Mouse (Mus musculus): Measurements from ENCODE around the gene Rims3. TPM values are rescaled to one million over a fixed set of nuclear protein-coding genes. Genes with fewer than 3 reads are reported as not detected.

Gene Rims3
- polyA plus RNA-seq (2015; fragmentation: Nextera tagmentation; extraction: Ambion mirVana), result 18.8 and 23.3 TPM in 2 replicates

GRCm38 (mm10) chr4:120854588-120855319, at the start of gene Rims3:
Gene Rims3, plus strand, starts transcription at chr4:120854816.
- peak within 1 kb of the TSS; percentile 70 for H3K4me3 ChIP-seq (replicated peaks)
- 0 out of 2 replicates have a peak, but pooled peaks cover 4% of the 10 kb centered on the region for H3K27me3 ChIP-seq (replicated peaks)
- no peaks in the 10 kb centered on the region for H3K36me3 ChIP-seq
- 1% methylated on average over 53 of the region's 68 CpGs for WGBS
- H3K4me2 ChIP-seq, result peak within 1 kb of the TSS; percentile 79
- peak within 1 kb of the TSS; percentile 74 for H3K9ac ChIP-seq (replicated peaks)
- peak; percentile 85 for ATAC-seq (ENCODE audit: low FRiP score)
- peak within 1 kb of the TSS; percentile 42 for H3K27ac ChIP-seq (replicated peaks)
- H3K4me1 ChIP-seq, result peaks cover 20% of the 10 kb centered on the region
- H3K9me3 ChIP-seq (replicated peaks), result no peaks in the 10 kb centered on the region

- no peaks in the 10 kb centered on the region for H3K27me3 ChIP-seq (replicated peaks)
- no peak overlapping the region for H3K4me2 ChIP-seq
- peaks cover 8% of the 10 kb centered on the region for H3K4me1 ChIP-seq
- no peak overlapping the region for H3K9ac ChIP-seq (replicated peaks)
- H3K9me3 ChIP-seq (replicated peaks), result no peaks in the 10 kb centered on the region
- ATAC-seq (ENCODE audit: low FRiP score), result no peak
- no peak overlapping the region for H3K27ac ChIP-seq (replicated peaks)
- no peaks in the 10 kb centered on the region for H3K36me3 ChIP-seq
- no peak overlapping the region for H3K4me3 ChIP-seq (replicated peaks)
Measured at GRCm38 (mm10) chr4:120805816-120806215, 48.8 kb upstream of the Rims3 start.

- WGBS, result 39% methylated on average over 1 of the region's 1 CpGs
- Histone ChIP-seq H3K4me3 (replicated peaks) (peak overlapping the region; percentile 60), H3K27ac (replicated peaks) (peak overlapping the region; percentile 28; the same call in 1 of the 2 replicates), H3K4me1 (peaks cover 50% of the 10 kb centered on the region), H3K4me2 (peak overlapping the region; percentile 70), H3K36me3 (no peaks in the 10 kb centered on the region), H3K27me3 (replicated peaks) (no peaks in the 10 kb centered on the region), H3K9me3 (replicated peaks) (no peaks in the 10 kb centered on the region), H3K9ac (replicated peaks) (peak overlapping the region; percentile 61)
- ATAC-seq (ENCODE audit: low FRiP score), result no peak
Measured at GRCm38 (mm10) chr4:120813762-120814161, 40.9 kb upstream of the Rims3 start.

- H3K4me1 ChIP-seq, result peaks cover 50% of the 10 kb centered on the region
- WGBS, result 66% methylated on average over 4 of the region's 4 CpGs
Measured at GRCm38 (mm10) chr4:120814171-120814570, 40.4 kb upstream of the Rims3 start.

GRCm38 (mm10) chr4:120815163-120815562, 39.5 kb upstream of the Rims3 start:
- 12% methylated on average over 4 of the region's 4 CpGs for WGBS
- Histone ChIP-seq H3K4me3 (replicated peaks) (peak overlapping the region; percentile 60), H3K4me2 (peak overlapping the region; percentile 70), H3K27me3 (replicated peaks) (no peaks in the 10 kb centered on the region), H3K4me1 (peaks cover 44% of the 10 kb centered on the region), H3K36me3 (no peaks in the 10 kb centered on the region), H3K9ac (replicated peaks) (peak overlapping the region; percentile 61), H3K9me3 (replicated peaks) (no peaks in the 10 kb centered on the region), H3K27ac (replicated peaks) (peak overlapping the region; percentile 77)
- peak; percentile 39; the same call in 1 of the 2 replicates for ATAC-seq (ENCODE audit: low FRiP score)

More at GRCm38 (mm10) chr4:120814171-120814570, 40.4 kb upstream of the Rims3 start:
- peak overlapping the region; percentile 70 for H3K4me2 ChIP-seq
- peak overlapping the region; percentile 28; the same call in 1 of the 2 replicates for H3K27ac ChIP-seq (replicated peaks)
- H3K9me3 ChIP-seq (replicated peaks), result no peaks in the 10 kb centered on the region
- peak overlapping the region; percentile 60 for H3K4me3 ChIP-seq (replicated peaks)
- no peaks in the 10 kb centered on the region for H3K27me3 ChIP-seq (replicated peaks)
- no peak for ATAC-seq (ENCODE audit: low FRiP score)
- H3K36me3 ChIP-seq, result no peaks in the 10 kb centered on the region
- peak overlapping the region; percentile 61 for H3K9ac ChIP-seq (replicated peaks)

- peak overlapping the region; percentile 70 for H3K4me2 ChIP-seq
- H3K9ac ChIP-seq (replicated peaks), result peak overlapping the region; percentile 61
- WGBS, result 6% methylated on average over 10 of the region's 10 CpGs
- H3K9me3 ChIP-seq (replicated peaks), result no peaks in the 10 kb centered on the region
- no peaks in the 10 kb centered on the region for H3K36me3 ChIP-seq
- ATAC-seq (ENCODE audit: low FRiP score), result peak; percentile 97
- no peaks in the 10 kb centered on the region for H3K27me3 ChIP-seq (replicated peaks)
- H3K27ac ChIP-seq (replicated peaks), result peak overlapping the region; percentile 77
- H3K4me3 ChIP-seq (replicated peaks), result peak overlapping the region; percentile 60
- H3K4me1 ChIP-seq, result peaks cover 44% of the 10 kb centered on the region
Measured at GRCm38 (mm10) chr4:120815622-120816334, 38.8 kb upstream of the Rims3 start.

- H3K4me2 ChIP-seq, result no peak overlapping the region
- WGBS, result 33% methylated on average over 3 of the region's 3 CpGs
- H3K9ac ChIP-seq (replicated peaks), result no peak overlapping the region
Measured at GRCm38 (mm10) chr4:120817002-120817774, 37.4 kb upstream of the Rims3 start.

GRCm38 (mm10) chr4:120817951-120818350, 36.7 kb upstream of the Rims3 start:
- no peaks in the 10 kb centered on the region for H3K36me3 ChIP-seq
- H3K9ac ChIP-seq (replicated peaks), result no peak overlapping the region
- no peak overlapping the region for H3K27ac ChIP-seq (replicated peaks)
- 88% methylated on average over 2 of the region's 2 CpGs for WGBS
- no peak overlapping the region for H3K4me2 ChIP-seq
- no peak overlapping the region for H3K4me3 ChIP-seq (replicated peaks)
- no peaks in the 10 kb centered on the region for H3K9me3 ChIP-seq (replicated peaks)
- H3K4me1 ChIP-seq, result peaks cover 37% of the 10 kb centered on the region
- H3K27me3 ChIP-seq (replicated peaks), result no peaks in the 10 kb centered on the region
- no peak for ATAC-seq (ENCODE audit: low FRiP score)

More at GRCm38 (mm10) chr4:120817002-120817774, 37.4 kb upstream of the Rims3 start:
- ATAC-seq (ENCODE audit: low FRiP score), result no peak
- H3K4me1 ChIP-seq, result peaks cover 39% of the 10 kb centered on the region
- no peak overlapping the region for H3K4me3 ChIP-seq (replicated peaks)
- no peaks in the 10 kb centered on the region for H3K36me3 ChIP-seq
- no peaks in the 10 kb centered on the region for H3K9me3 ChIP-seq (replicated peaks)
- no peaks in the 10 kb centered on the region for H3K27me3 ChIP-seq (replicated peaks)
- H3K27ac ChIP-seq (replicated peaks), result peak overlapping the region; percentile 49

- no peaks in the 10 kb centered on the region for H3K36me3 ChIP-seq
- H3K4me2 ChIP-seq, result no peak overlapping the region
- no peak overlapping the region for H3K9ac ChIP-seq (replicated peaks)
- H3K4me1 ChIP-seq, result peaks cover 39% of the 10 kb centered on the region
- no peak for ATAC-seq (ENCODE audit: low FRiP score)
- no peaks in the 10 kb centered on the region for H3K27me3 ChIP-seq (replicated peaks)
- no peak overlapping the region for H3K27ac ChIP-seq (replicated peaks)
- WGBS, result 48% methylated on average over 1 of the region's 1 CpGs
- H3K9me3 ChIP-seq (replicated peaks), result no peaks in the 10 kb centered on the region
- H3K4me3 ChIP-seq (replicated peaks), result no peak overlapping the region
Measured at GRCm38 (mm10) chr4:120819296-120819695, 35.3 kb upstream of the Rims3 start.

- Histone ChIP-seq H3K4me3 (replicated peaks) (no peak overlapping the region), H3K9ac (replicated peaks) (no peak overlapping the region), H3K4me1 (peaks cover 40% of the 10 kb centered on the region), H3K27ac (replicated peaks) (no peak overlapping the region), H3K36me3 (no peaks in the 10 kb centered on the region), H3K9me3 (replicated peaks) (no peaks in the 10 kb centered on the region), H3K27me3 (replicated peaks) (no peaks in the 10 kb centered on the region), H3K4me2 (no peak overlapping the region)
- ATAC-seq (ENCODE audit: low FRiP score), result no peak
- WGBS, result 95% methylated on average over 2 of the region's 2 CpGs
Measured at GRCm38 (mm10) chr4:120819871-120820270, 34.7 kb upstream of the Rims3 start.

GRCm38 (mm10) chr4:120822191-120822911, 32.3 kb upstream of the Rims3 start:
- no peaks in the 10 kb centered on the region for H3K27me3 ChIP-seq (replicated peaks)
- H3K4me2 ChIP-seq, result no peak overlapping the region
- H3K9me3 ChIP-seq (replicated peaks), result no peaks in the 10 kb centered on the region
- WGBS, result 88% methylated on average over 2 of the region's 2 CpGs
- no peak overlapping the region for H3K9ac ChIP-seq (replicated peaks)
- H3K4me1 ChIP-seq, result peaks cover 30% of the 10 kb centered on the region
- no peak for ATAC-seq (ENCODE audit: low FRiP score)
- no peaks in the 10 kb centered on the region for H3K36me3 ChIP-seq
- no peak overlapping the region for H3K27ac ChIP-seq (replicated peaks)
- no peak overlapping the region for H3K4me3 ChIP-seq (replicated peaks)
